Mouse (Mus musculus): Measurements from ENCODE around the gene Man1b1.

DNA sequence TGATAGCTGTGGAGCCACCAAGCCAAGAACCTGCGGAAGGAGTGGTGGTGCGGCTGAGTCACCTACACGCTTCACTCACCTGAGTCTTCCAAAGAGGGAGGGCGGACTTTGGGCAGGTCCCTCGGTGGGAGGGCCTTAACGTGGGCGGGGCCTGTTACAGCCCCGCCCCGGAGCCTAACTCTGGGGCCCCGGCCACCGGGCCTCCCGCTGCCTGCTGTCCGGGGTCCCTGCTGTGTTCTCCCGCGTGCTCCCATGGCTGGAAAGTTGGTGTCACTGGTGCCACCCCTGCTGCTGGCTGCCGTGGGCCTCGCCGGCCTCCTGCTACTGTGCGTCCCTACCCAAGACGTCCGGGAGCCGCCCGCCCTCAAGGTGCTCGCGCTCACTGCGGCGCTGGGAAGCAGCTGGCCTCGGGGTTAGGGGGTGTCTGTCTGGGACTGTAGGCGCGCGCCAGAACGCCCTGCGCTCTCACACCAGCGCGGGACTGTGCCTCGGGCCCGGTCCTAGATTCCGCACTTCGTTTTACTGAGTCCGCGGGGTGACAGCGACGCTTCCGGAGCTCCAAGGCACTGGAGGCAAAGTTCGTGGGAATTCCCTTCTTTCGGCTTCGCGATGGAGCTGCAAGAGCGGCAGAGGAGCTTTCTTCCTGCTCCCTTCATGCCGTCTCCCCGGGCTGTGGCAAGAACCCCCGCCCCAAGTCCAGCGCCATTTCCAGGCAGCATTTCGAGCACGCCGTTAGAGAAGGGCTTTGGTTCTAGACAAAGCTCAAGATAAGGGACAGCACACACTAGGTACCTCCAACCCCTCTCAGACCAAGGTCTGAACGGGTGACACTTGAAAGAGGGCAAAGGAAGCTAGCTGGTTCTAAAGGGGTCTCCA lies 63.8 kb downstream of the Man1b1 start, which contains the start of gene Entpd2:
- no peak for TF ChIP-seq POLR2A (IDR thresholded peaks at IDR 0.05; ENCODE audit: borderline replicate concordance, low read depth, low read length)
- TF ChIP-seq CTCF (IDR thresholded peaks at IDR 0.05; ENCODE audit: low read depth, low read length) = no peak
